Mouse (Mus musculus) midbrain, embryonic 10.5 days (tissue): ENCODE measurements around the gene Gon7. TPM values are rescaled to one million over a fixed set of nuclear protein-coding genes. Genes with fewer than 3 reads are reported as not detected.

ENCODE experiments used
- DNase-seq: peaks from one replicate; pipeline ENCODE4 v3.0.0-alpha.2; 2017; ENCODE audit warnings: low spot score
- H3K27ac ChIP-seq: fragments of 300-500 bp; sonication (generic); replicated peaks from 2 replicates; pipeline ENCODE4 v1.5.1; 2016; ENCODE audit warnings: mild to moderate bottlenecking
- H3K27me3 ChIP-seq: fragments of 300-500 bp; sonication (generic); 2 replicates; pipeline ENCODE4 v1.6.1; 2016; ENCODE audit warnings: low read depth, mild to moderate bottlenecking; ENCODE audit not compliant: poor library complexity, severe bottlenecking
- H3K36me3 ChIP-seq: fragments of 300-500 bp; sonication (generic); 2 replicates; pipeline ENCODE4 v1.6.1; 2016; ENCODE audit warnings: mild to moderate bottlenecking, moderate library complexity
- H3K4me1 ChIP-seq: fragments of 300-500 bp; sonication (generic); 2 replicates; pipeline ENCODE4 v1.6.1; 2016
- H3K4me3 ChIP-seq: fragments of 300-500 bp; sonication (generic); 2 replicates; pipeline ENCODE4 v1.5.1; 2016; ENCODE audit warnings: mild to moderate bottlenecking, moderate library complexity
- H3K9me3 ChIP-seq: fragments of 300-500 bp; sonication (generic); replicated peaks from 2 replicates; pipeline ENCODE4 v1.6.1; 2016; ENCODE audit warnings: mild to moderate bottlenecking
- WGBS: fragments of 180-500 bp; shearing (Covaris S2); methylation state at CpG from one replicate; pipeline ENCODE4 v1.1.7; 2016; 5-methylcytosine and 5-hydroxymethylcytosine counted together
- polyA plus RNA-seq: library from polyadenylated mRNA; unstranded; fragments of >200 nt; fragmentation: Nextera tagmentation; extraction: Ambion mirVana; gene quantifications from 2 replicates; pipeline ENCODE4 v1.2.1, GENCODE M21; 2016

Gon7 gene
- polyA plus RNA-seq = 50.3 and 52.7 TPM in 2 replicates

DNA sequence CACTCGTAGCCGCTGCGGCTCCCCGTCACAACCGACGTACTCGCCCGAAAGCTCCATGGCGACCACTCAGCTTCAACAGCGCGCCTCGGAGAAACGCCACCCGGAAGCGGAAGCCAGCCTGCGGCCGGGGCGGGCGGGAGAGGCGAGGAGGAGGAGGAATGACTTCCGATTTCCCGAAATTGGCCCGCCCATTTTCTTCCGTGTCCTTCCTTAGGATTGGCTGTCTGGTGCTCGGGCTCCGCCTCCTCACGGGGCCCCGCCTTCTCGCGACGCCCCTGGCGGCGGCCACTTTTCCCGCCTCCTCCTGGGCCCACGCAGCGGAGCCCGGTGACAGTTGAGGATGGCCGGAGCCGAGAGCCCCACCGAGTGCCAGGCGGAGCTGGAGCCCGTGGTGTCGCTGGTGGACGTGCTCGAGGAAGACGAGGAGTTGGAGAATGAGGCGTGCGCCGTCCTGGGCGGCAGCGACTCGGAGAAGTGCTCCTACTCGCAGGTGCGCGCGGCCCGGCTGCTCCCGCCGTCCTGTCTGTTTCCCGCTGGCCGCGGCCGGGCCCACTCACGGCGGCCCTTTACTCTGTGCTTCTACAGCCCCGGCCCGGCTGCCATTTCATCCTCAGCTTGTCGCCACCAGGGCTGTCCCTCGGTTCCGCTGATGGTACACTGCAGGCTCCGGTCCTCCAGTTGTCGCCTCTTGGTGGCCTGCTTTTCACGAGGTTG is at the start of gene Gon7, which contains the start of the genes Gm28051 and Ubr7:
Gene Gon7, minus strand, starts transcription at position 115 of the 714 bp plus-strand sequence.
Gene Gm28051, minus strand, starts transcription at position 77 of the 714 bp plus-strand sequence.
Gene Ubr7, plus strand, starts transcription at position 279 of the 714 bp plus-strand sequence.
- WGBS = under 1% methylated on average over 73 of the region's 73 CpGs
- peaks cover 44% of the 10 kb centered on the region for H3K36me3 ChIP-seq

DNA sequence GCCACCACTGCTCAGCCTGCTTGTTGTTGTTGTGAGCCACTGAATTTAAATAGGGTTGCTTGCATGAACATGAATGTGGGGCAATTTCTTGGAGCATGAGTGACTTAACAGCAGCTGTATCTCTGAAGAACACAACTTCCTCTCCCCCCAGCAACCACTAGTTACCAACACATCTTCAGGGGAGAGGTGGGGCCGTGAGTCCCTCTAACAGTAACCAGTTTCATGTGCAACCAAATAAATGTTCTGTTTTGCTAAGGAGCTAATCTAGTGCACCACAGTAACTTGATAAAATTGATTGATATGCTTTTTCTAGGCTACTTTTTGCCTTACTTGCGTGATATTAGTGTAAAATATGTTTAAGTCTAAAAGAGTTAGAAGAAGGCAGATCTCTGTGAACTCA is 41.9 kb upstream of the Gon7 start:
- 93% methylated on average over 2 of the region's 2 CpGs for WGBS
- no peaks in the 10 kb centered on the region for H3K9me3 ChIP-seq
- H3K36me3 ChIP-seq = peaks cover 57% of the 10 kb centered on the region
- no peaks in the 10 kb centered on the region for H3K27me3 ChIP-seq
- no peak overlapping the region for H3K4me3 ChIP-seq
- H3K4me1 ChIP-seq = no peaks in the 10 kb centered on the region
- no peak for DNase-seq
- H3K27ac ChIP-seq = no peak overlapping the region

More for the DNA sequence above, at the start of gene Gon7, which contains the start of the genes Gm28051 and Ubr7:
- Histone ChIP-seq H3K4me3 (peak within 1 kb of the TSS; percentile 92), H3K27me3 (no peaks in the 10 kb centered on the region), H3K27ac (peak within 1 kb of the TSS; percentile 92), H3K9me3 (no peaks in the 10 kb centered on the region), H3K4me1 (peaks cover 38% of the 10 kb centered on the region)
- DNase-seq = peak; percentile 97

DNA sequence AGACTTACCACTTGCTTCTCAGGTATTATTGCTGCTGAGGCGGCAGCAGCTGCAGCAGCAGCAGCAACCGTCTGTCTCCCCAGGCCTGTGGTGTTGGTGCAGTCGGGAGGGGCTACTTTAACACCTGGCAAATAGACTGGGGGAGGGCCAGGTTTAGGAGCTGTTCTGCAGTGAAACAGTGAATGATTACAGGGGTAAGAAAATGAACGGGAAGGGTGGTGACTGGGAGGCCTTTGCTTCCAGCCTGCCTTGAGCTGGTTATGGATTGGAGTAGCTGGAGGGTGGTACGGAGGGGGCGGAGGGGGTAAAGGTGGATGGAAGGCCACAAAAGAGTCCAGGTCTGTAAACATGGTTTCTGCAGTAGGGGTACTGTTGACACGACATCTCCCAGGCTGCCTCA is 30.3 kb upstream of the Gon7 start:
- H3K27me3 ChIP-seq = no peaks in the 10 kb centered on the region
- H3K36me3 ChIP-seq = peaks cover 97% of the 10 kb centered on the region
- no peaks in the 10 kb centered on the region for H3K4me1 ChIP-seq
- no peak overlapping the region for H3K4me3 ChIP-seq
- H3K9me3 ChIP-seq = no peaks in the 10 kb centered on the region
- WGBS = 94% methylated on average over 7 of the region's 7 CpGs
- no peak overlapping the region for H3K27ac ChIP-seq
- DNase-seq = no peak

DNA sequence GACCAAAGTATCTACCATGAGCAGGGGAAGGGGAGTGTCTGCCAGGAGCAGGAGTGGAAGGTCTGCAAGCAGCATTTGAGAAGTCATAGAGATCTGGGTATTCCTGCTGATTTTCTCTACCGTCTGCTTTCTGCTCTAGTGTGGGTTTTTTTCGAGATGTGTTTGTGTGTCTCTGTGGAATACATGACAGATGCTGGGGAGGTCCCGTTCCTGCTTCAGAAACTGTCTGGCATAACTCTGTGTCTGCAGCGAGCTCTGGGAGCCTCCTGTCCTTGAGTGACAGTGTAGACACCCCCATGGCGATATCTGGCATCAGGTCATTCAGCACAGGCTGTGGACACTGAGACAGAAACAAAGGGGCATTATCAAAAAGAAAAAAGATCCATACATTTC is 28.0 kb upstream of the Gon7 start:
- H3K27ac ChIP-seq = no peak overlapping the region
- WGBS = 92% methylated on average over 5 of the region's 5 CpGs
- H3K4me3 ChIP-seq = no peak overlapping the region
- no peaks in the 10 kb centered on the region for H3K9me3 ChIP-seq
- H3K27me3 ChIP-seq = no peaks in the 10 kb centered on the region
- H3K36me3 ChIP-seq = peaks cover 85% of the 10 kb centered on the region
- H3K4me1 ChIP-seq = no peaks in the 10 kb centered on the region
- no peak for DNase-seq

DNA sequence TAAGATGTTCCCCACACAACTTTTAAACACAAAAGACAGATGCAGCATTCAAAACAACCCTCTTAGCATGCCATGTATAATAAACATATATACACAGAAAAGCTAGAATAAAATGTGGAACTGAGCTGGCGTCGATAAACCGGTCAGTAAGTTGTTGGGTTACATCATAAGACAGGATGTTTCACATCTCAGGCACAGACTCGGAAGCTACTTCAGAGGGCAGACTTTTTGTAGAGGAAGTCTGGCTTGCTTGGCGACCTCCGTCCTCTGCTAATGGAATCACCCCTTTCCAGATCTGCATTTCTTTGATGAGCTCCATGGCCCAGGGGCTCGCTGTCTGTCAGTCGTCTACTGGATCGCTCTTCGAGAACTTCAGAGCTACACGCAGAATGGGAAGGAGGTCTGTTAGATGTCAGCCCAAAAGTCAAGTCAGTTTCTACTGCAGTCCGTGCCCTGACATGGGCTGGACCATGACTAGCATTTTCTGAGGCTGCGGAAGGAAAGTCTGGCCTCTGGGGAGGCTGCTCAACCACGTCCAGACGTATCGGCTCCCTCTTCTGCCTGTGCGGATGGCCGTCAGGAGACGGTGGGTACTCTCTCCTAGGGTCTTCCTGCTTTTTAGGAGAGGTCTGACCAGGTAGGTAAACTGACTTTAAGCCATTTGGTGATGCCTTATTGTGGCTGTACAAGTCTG is 27.4 kb upstream of the Gon7 start:
- H3K9me3 ChIP-seq = no peaks in the 10 kb centered on the region
- no peak for DNase-seq
- no peaks in the 10 kb centered on the region for H3K27me3 ChIP-seq
- no peak overlapping the region for H3K4me3 ChIP-seq
- H3K36me3 ChIP-seq = peaks cover 84% of the 10 kb centered on the region
- H3K27ac ChIP-seq = no peak overlapping the region
- H3K4me1 ChIP-seq = no peaks in the 10 kb centered on the region
- WGBS = 94% methylated on average over 19 of the region's 19 CpGs

DNA sequence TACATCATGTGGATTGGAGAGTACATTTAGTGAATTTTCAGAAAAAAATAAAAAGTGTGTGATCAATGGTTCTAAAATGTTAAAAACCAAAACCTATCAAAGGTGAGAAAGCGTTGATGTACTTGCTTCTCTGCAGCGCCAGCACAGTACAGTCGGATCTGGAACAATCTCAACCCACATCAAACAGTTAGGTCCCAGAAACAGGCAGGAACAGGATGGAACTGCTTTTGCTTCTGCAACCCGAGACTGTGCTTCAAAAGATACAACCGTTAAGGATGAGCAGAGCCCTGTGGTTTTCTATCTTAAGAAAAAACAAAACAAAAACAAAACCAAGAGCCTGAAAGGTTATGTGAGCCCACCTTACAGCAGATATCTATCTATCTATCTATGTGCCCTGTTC is 25.2 kb upstream of the Gon7 start:
- H3K27me3 ChIP-seq = no peaks in the 10 kb centered on the region
- no peak for DNase-seq
- H3K9me3 ChIP-seq = no peaks in the 10 kb centered on the region
- H3K27ac ChIP-seq = no peak overlapping the region
- WGBS = 93% methylated on average over 5 of the region's 5 CpGs
- H3K4me3 ChIP-seq = no peak overlapping the region
- H3K4me1 ChIP-seq = no peaks in the 10 kb centered on the region
- H3K36me3 ChIP-seq = peaks cover 68% of the 10 kb centered on the region

DNA sequence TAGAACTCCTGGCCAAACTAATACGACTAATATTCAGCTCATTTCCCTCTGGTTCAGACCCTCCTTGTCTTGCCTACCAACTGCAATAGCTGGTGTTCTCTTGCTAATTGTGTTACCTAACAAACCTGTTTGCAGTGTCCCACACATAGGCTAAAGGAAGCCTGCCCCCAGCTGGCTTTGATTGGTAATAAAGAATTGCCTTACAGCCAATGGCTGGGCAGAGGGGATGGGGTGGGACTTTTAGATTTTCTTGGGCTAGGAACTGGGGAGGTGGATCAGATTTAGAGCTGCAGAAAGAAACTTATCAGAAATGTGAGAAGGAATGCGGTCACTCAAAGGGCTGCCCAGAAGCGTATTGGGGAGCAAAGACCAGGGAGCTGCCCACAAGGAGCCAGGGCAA is 21.8 kb upstream of the Gon7 start:
- 58% methylated on average over 3 of the region's 3 CpGs for WGBS
- Histone ChIP-seq H3K36me3 (peaks cover 69% of the 10 kb centered on the region), H3K4me1 (no peaks in the 10 kb centered on the region), H3K27me3 (no peaks in the 10 kb centered on the region), H3K4me3 (no peak overlapping the region), H3K9me3 (no peaks in the 10 kb centered on the region), H3K27ac (no peak overlapping the region)
- no peak for DNase-seq

DNA sequence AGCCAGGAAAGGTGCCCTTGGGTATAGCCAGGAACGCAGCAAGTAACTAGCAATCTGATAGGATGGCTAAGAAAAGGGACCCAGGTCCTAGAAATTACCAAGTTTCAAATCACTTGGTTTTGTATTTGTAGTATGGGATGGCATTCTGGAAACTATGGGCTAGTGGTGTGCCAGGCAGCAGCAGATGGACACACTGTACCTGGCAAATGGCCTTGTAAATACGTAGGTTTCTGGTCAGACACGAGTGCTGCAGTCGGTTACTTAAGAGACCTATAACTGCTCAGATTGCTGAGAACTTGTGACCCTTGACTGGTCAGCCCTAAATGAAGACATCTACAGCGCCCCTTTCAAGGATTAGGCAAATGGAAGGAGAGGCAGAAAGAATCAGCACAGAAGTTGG is 20.5 kb upstream of the Gon7 start:
- WGBS = 82% methylated on average over 5 of the region's 5 CpGs
- no peaks in the 10 kb centered on the region for H3K9me3 ChIP-seq
- DNase-seq = no peak
- H3K4me3 ChIP-seq = no peak overlapping the region
- peaks cover 69% of the 10 kb centered on the region for H3K36me3 ChIP-seq
- H3K27ac ChIP-seq = no peak overlapping the region
- H3K4me1 ChIP-seq = no peaks in the 10 kb centered on the region
- no peaks in the 10 kb centered on the region for H3K27me3 ChIP-seq

DNA sequence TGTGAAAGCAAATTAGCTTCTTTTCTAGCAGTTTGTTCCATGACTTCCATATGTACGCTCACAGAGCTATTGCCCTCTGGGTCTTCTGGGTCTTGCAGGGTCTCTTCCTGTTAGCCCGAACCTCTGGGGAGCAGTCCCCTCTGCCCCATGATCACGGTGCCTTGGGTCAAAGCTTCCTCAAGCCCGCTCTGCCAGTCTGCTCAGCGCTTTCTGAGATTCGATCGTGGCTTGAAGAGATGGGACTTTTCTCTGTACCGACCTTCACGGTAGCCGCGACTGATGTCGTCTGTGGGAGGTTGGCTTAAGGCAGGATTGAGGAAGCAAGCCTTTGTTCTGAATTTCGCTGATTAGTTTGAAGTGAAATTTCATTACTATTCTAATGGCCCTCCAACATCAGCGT is 18.4 kb upstream of the Gon7 start:
- 94% methylated on average over 14 of the region's 14 CpGs for WGBS
- Histone ChIP-seq H3K27ac (no peak overlapping the region), H3K27me3 (no peaks in the 10 kb centered on the region), H3K4me1 (no peaks in the 10 kb centered on the region), H3K9me3 (no peaks in the 10 kb centered on the region; the same call in 1 of the 2 replicates), H3K36me3 (peaks cover 78% of the 10 kb centered on the region), H3K4me3 (no peak overlapping the region)
- DNase-seq = no peak

DNA sequence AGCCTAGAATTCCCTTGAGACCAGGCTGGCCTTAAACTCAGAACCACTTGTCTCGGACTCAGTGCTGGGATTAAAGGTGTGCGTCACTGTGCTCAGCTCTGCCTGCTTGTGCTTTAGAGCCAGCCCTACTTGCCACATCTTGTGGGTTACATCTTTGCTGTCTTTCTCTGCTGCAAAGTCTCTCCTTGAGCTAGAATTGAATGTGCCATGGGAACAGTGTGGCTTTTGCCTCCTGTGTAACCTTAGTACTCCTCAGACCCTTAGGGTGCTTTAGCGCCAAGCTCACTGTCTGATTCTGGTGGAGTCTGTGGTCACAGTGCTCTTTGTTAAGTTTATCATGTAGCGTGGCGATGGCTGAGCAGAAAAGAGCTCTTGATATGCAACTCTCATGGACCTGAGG is 15.1 kb upstream of the Gon7 start:
- Histone ChIP-seq H3K9me3 (no peaks in the 10 kb centered on the region; the same call in 1 of the 2 replicates), H3K27ac (no peak overlapping the region), H3K4me1 (no peaks in the 10 kb centered on the region), H3K27me3 (no peaks in the 10 kb centered on the region), H3K36me3 (peaks cover 98% of the 10 kb centered on the region), H3K4me3 (no peak overlapping the region)
- DNase-seq = no peak
- 92% methylated on average over 5 of the region's 5 CpGs for WGBS

DNA sequence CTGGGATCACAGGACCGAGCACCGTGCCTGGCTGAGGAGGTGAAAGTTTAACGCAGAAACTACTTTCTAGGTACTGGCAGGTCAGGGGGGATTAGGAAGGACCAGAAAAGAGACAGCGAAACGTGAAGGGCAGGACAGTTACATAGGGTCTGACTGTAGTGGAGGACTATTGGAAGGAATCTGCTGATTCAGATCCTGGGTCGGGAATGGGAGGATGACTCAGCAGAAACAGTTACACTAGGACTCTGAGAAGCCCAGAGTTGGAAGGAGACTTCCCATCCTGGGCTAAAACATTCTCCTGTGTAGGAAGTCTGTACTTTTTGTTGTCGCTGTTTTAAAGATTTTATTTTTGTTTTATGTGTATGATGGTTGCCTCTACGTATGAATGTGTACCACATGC is 14.0 kb upstream of the Gon7 start:
- Histone ChIP-seq H3K4me1 (no peaks in the 10 kb centered on the region), H3K27me3 (no peaks in the 10 kb centered on the region), H3K4me3 (no peak overlapping the region), H3K9me3 (no peaks in the 10 kb centered on the region; the same call in 1 of the 2 replicates), H3K27ac (no peak overlapping the region), H3K36me3 (peaks cover 98% of the 10 kb centered on the region)
- DNase-seq = no peak
- 94% methylated on average over 8 of the region's 8 CpGs for WGBS

DNA sequence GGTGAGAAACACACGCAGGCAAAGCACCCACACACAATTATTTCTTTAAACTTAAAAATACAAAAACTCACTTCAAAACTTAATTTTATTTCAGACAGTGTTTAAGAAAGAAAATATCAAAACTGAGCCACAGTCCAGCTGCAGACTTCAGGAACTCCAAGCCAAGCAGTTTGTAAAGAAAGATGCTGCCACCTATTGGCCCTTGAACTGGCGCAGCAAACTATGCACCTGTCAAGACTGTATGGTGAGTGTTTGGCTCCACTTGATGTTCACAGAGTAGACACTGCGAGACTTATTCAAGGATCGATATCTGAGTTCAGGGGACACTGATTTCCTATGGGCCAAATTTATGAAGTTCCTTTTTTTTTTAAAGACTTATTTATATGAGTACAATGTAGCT is 11.4 kb upstream of the Gon7 start:
- Histone ChIP-seq H3K27ac (no peak overlapping the region), H3K36me3 (peaks cover 99% of the 10 kb centered on the region), H3K4me3 (no peak overlapping the region), H3K27me3 (no peaks in the 10 kb centered on the region), H3K4me1 (no peaks in the 10 kb centered on the region), H3K9me3 (no peaks in the 10 kb centered on the region; the same call in 1 of the 2 replicates)
- 94% methylated on average over 4 of the region's 4 CpGs for WGBS
- no peak for DNase-seq

DNA sequence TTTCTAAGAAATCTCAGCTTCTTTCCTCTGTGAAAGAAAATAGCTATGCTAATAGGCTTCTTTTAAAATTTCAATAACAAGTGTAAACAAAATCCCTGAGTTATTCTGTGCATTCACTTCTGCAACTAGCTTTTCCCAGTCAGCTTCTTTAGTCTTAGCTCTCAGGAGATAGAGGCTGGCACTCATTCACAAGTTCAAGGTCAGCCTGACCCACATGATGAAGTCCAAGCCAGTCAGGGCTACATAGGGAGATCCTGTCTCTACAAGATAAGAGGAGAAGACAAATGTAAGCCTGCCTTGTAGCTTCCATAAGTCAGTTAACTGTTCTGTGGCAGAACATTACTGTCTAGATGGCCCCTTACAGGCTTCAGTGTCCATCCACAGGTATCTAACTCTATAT is 6.1 kb upstream of the Gon7 start:
- Histone ChIP-seq H3K9me3 (no peaks in the 10 kb centered on the region), H3K4me1 (peaks cover 16% of the 10 kb centered on the region), H3K27me3 (no peaks in the 10 kb centered on the region), H3K36me3 (peaks cover 67% of the 10 kb centered on the region), H3K27ac (no peak overlapping the region), H3K4me3 (no peak overlapping the region)
- DNase-seq = no peak
